Mouse (Mus musculus) liver, embryonic 11.5 days (tissue): ENCODE data around the gene Olfr1043. TPM values are rescaled to one million over a fixed set of nuclear protein-coding genes. Genes with fewer than 3 reads are reported as not detected.
"Not testable (repeated sequence)": the region's sequence is repeated elsewhere in the genome, so short reads cannot be mapped to it uniquely, and the experiment has no call there.

Experiments used
- ATAC-seq: fragments of 200-750 bp; cut with Nextera tagmentation; replicated peaks from 2 replicates; pipeline ENCODE4 v1.8.0; 2017; ENCODE audit warnings: moderate number of reproducible peaks, mild to moderate bottlenecking, moderate TSS enrichment, moderate library complexity; ENCODE audit not compliant: low FRiP score
- DNase-seq: peaks from one replicate; pipeline ENCODE4 v3.0.0-alpha.2; 2017; ENCODE audit warnings: low spot score
- H3K27ac ChIP-seq: fragments of 300-500 bp; sonication (generic); 2 replicates; pipeline ENCODE4 v1.5.1; 2014; ENCODE audit warnings: mild to moderate bottlenecking, low read depth, low read length, control low read depth
- H3K27me3 ChIP-seq: fragments of 300-500 bp; sonication (generic); replicated peaks from 2 replicates; pipeline ENCODE4 v1.6.1; 2014; ENCODE audit warnings: low read length, mixed read lengths; ENCODE audit not compliant: control insufficient read depth, insufficient read depth
- H3K36me3 ChIP-seq: fragments of 300-500 bp; sonication (generic); 2 replicates; pipeline ENCODE4 v1.6.1; 2014; ENCODE audit warnings: mild to moderate bottlenecking, low read length, moderate library complexity, mixed read lengths; ENCODE audit not compliant: control insufficient read depth, insufficient read depth
- H3K4me1 ChIP-seq: fragments of 300-500 bp; sonication (generic); replicated peaks from 2 replicates; pipeline ENCODE4 v1.6.1; 2014; ENCODE audit warnings: low read length, mixed read lengths; ENCODE audit not compliant: control insufficient read depth, insufficient read depth
- H3K4me2 ChIP-seq: fragments of 300-500 bp; sonication (generic); 2 replicates; pipeline ENCODE4 v1.6.1; 2014; ENCODE audit warnings: mild to moderate bottlenecking, control low read depth, moderate library complexity
- H3K4me3 ChIP-seq: fragments of 300-500 bp; sonication (generic); 2 replicates; pipeline ENCODE4 v1.5.1; 2014; ENCODE audit warnings: low read depth, low read length, control low read depth
- H3K9ac ChIP-seq: fragments of 300-500 bp; sonication (generic); 2 replicates; pipeline ENCODE4 v1.6.1; 2014; ENCODE audit warnings: low read depth, low read length, control low read depth
- H3K9me3 ChIP-seq: fragments of 300-500 bp; sonication (generic); 2 replicates; pipeline ENCODE4 v1.6.1; 2016; ENCODE audit warnings: low read length, inconsistent platforms, mixed read lengths; ENCODE audit not compliant: control insufficient read depth
- WGBS: fragments of 180-500 bp; shearing (Covaris S2); extraction: QIAGEN DNeasy Blood & Tissue Kit; methylation state at CpG from one replicate; pipeline ENCODE4 v1.1.7; 2014; 5-methylcytosine and 5-hydroxymethylcytosine counted together
- polyA plus RNA-seq: library from polyadenylated mRNA; unstranded; fragments of >200 nt; fragmentation: Nextera tagmentation; extraction: Ambion mirVana; gene quantifications from 2 replicates; pipeline ENCODE4 v1.2.1, GENCODE M21; 2014

The Olfr1043 gene
- polyA plus RNA-seq = not detected in 2 replicates

DNA sequence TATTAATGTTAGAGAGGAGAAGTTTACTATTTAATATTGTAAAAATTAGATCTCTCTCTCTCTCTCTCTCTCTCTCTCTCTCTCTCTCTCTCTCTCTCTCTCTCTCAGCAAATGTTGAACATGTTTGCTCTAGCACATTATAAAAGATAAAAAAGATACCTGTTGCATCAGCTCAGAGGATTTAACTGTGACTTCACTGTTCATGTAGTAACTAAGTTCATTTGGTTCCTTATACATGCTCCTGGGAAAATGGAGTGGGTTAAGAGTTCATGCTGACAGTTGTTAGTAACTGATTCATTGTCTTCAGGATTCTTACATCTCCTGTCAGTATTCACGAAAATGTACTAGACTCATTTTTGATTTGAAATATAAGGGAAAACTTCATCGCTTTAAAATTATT is at the start of gene Olfr1043:
Olfr1043 (minus strand) TSS at position 101 of the 400 bp plus-strand sequence.
- Histone ChIP-seq H3K27ac (no peak within 1 kb of the TSS), H3K9me3 (no peaks in the 10 kb centered on the region)
- WGBS = 85% methylated on average over 2 of the region's 2 CpGs

DNA sequence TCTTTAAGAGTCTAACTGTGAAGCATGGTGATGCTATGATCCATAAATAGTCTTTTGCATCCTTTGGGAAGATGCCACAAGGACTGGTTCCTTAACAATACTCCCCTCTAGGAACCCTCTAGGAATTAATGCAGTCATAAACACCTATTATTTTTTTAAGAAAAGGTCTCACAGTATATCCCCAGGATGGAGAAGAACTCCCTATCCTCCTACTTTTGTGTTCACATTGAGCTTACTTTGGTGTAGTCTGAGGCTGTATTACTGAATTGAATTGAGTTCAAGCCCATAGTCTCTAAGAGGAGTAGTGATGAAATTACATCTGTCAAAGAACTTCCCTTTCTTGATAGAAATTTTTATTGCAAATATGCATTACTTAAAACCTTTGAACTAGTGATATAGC is 35.6 kb upstream of the Olfr1043 start, which contains the start of gene Olfr1045:
Olfr1045 (minus strand) TSS at position 101 of the 400 bp plus-strand sequence.
- Histone ChIP-seq H3K4me1 (no peaks in the 10 kb centered on the region), H3K4me2 (no peak within 1 kb of the TSS), H3K4me3 (no peak within 1 kb of the TSS), H3K9me3 (no peaks in the 10 kb centered on the region), H3K27ac (no peak within 1 kb of the TSS), H3K9ac (no peak within 1 kb of the TSS), H3K36me3 (no peaks in the 10 kb centered on the region), H3K27me3 (no peaks in the 10 kb centered on the region)
- DNase-seq (no peak), ATAC-seq (no peak)

More for the DNA sequence above, at the start of gene Olfr1043:
- no peak within 1 kb of the TSS for H3K4me2 ChIP-seq
- no peak for DNase-seq
- H3K4me1 ChIP-seq = no peaks in the 10 kb centered on the region
- H3K36me3 ChIP-seq = no peaks in the 10 kb centered on the region
- H3K27me3 ChIP-seq = no peaks in the 10 kb centered on the region
- no peak for ATAC-seq
- no peak within 1 kb of the TSS for H3K9ac ChIP-seq
- no peak within 1 kb of the TSS for H3K4me3 ChIP-seq

DNA sequence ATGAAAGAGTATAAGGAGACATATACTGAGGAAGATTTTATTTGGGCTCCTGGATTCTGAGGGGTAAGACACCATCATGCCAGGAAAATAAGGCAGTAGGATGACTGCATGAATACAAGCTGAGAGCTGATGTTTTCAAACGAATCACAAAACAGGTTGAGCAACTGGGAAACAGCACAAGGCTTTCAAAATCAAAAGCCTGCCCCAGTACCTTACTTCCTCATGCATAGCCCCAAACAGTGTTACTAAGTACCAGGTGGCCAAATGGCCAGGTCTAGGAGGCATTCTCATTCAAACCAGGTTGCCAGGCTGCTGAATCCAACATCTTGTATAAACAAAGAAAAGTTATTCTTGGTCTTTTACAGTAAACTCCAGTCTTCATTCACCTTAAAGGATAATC is 28.5 kb upstream of the Olfr1043 start:
- DNase-seq (no peak), ATAC-seq (no peak)
- 37% methylated on average over 1 of the region's 1 CpGs for WGBS
- Histone ChIP-seq H3K4me1 (no peaks in the 10 kb centered on the region), H3K27me3 (no peaks in the 10 kb centered on the region), H3K4me3 (no peak overlapping the region), H3K9me3 (no peaks in the 10 kb centered on the region), H3K36me3 (no peaks in the 10 kb centered on the region), H3K9ac (no peak overlapping the region), H3K27ac (no peak overlapping the region), H3K4me2 (no peak overlapping the region)

DNA sequence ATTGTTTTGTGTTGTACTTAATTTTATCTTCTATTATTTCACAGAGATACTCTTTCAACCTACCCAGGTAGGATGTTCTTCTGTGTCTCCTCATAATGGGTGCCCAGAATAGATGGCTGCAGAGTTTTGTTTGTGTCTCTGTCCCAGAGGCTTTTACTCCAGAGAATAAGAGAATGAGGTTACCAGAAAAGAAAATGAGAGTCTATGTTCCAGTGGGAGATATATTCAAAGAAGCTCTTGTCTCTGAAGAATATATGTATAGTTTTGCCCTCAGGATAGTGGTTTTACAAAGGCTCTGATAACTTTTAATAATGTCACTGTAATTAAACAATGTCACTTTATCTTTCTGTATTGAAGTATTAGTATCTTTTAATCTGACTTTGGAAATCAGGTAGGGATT is 18.3 kb upstream of the Olfr1043 start, which contains the start of gene Olfr52:
Olfr52 (minus strand) TSS at position 101 of the 400 bp plus-strand sequence.
- DNase-seq (no peak), ATAC-seq (no peak)
- no peaks in the 10 kb centered on the region for H3K4me1 ChIP-seq
- no peaks in the 10 kb centered on the region for H3K36me3 ChIP-seq
- H3K9ac ChIP-seq = no peak within 1 kb of the TSS
- no peak within 1 kb of the TSS for H3K4me3 ChIP-seq
- H3K27ac ChIP-seq = no peak within 1 kb of the TSS
- H3K9me3 ChIP-seq = no peaks in the 10 kb centered on the region
- no peaks in the 10 kb centered on the region for H3K27me3 ChIP-seq
- H3K4me2 ChIP-seq = no peak within 1 kb of the TSS

DNA sequence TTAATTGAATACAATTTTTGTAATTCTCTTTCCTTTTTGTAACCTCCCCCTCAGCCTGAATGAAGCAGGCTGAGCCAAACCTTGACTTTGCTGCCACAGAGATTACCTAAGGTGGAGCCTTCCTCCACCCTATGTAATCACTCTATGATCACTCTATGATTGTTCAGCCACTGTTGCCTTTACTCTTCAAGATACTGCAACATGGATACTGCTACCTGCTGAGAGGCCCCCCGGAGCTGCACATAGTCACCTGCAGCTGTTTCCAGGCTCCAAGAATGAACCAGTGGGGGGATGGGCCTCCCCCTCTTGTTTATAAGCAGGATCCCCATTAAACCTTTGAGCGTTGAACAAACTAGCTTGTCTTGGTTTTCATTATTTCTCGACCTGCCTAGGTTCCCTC is 12.6 kb upstream of the Olfr1043 start:
- 72% methylated on average over 3 of the region's 3 CpGs for WGBS
- no peaks in the 10 kb centered on the region for H3K4me1 ChIP-seq
- ATAC-seq = no peak
- H3K4me2 ChIP-seq = no peak overlapping the region
- H3K27me3 ChIP-seq = no peaks in the 10 kb centered on the region
- no peak overlapping the region for H3K4me3 ChIP-seq
- no peaks in the 10 kb centered on the region for H3K9me3 ChIP-seq
- no peak overlapping the region for H3K9ac ChIP-seq
- no peak for DNase-seq
- no peaks in the 10 kb centered on the region for H3K36me3 ChIP-seq
- H3K27ac ChIP-seq = no peak overlapping the region

GRCm38 (mm10) chr2:86177720-86178119 is 10.4 kb upstream of the Olfr1043 start, which contains the start of gene Olfr1044:
TSS of gene Olfr1044 (minus strand) at chr2:86177820.
- DNase-seq (no peak), ATAC-seq (no peak)
- no peak within 1 kb of the TSS for H3K9ac ChIP-seq
- H3K36me3 ChIP-seq = no peaks in the 10 kb centered on the region
- H3K4me2 ChIP-seq = no peak within 1 kb of the TSS
- H3K4me3 ChIP-seq = no peak within 1 kb of the TSS
- H3K4me1 ChIP-seq = no peaks in the 10 kb centered on the region
- H3K27me3 ChIP-seq = no peaks in the 10 kb centered on the region
- H3K9me3 ChIP-seq = no peaks in the 10 kb centered on the region
- H3K27ac ChIP-seq = no peak within 1 kb of the TSS

- not testable (repeated sequence) for H3K4me1 ChIP-seq, H3K36me3 ChIP-seq, H3K27me3 ChIP-seq, H3K27ac ChIP-seq, H3K4me2 ChIP-seq, DNase-seq, ATAC-seq, H3K9me3 ChIP-seq, H3K4me3 ChIP-seq, H3K9ac ChIP-seq
- WGBS = 64% methylated on average over 7 of the region's 7 CpGs
Measured at GRCm38 (mm10) chr2:86175422-86175821, 8.1 kb upstream of the Olfr1043 start.

GRCm38 (mm10) chr2:86161738-86162137 is 5.6 kb downstream of the Olfr1043 start, which contains the start of gene Olfr1042:
TSS of gene Olfr1042 (minus strand) at chr2:86161838.
- no peak within 1 kb of the TSS for H3K4me2 ChIP-seq
- WGBS = 89% methylated on average over 2 of the region's 2 CpGs
- no peaks in the 10 kb centered on the region for H3K36me3 ChIP-seq
- H3K27me3 ChIP-seq = no peaks in the 10 kb centered on the region
- H3K27ac ChIP-seq = no peak within 1 kb of the TSS
- no peak for DNase-seq
- no peak for ATAC-seq
- H3K4me3 ChIP-seq = no peak within 1 kb of the TSS
- H3K4me1 ChIP-seq = no peaks in the 10 kb centered on the region
- H3K9me3 ChIP-seq = no peaks in the 10 kb centered on the region
- H3K9ac ChIP-seq = no peak within 1 kb of the TSS

- Histone ChIP-seq H3K4me1 (no peaks in the 10 kb centered on the region), H3K27me3 (no peaks in the 10 kb centered on the region), H3K27ac (no peak within 1 kb of the TSS), H3K9me3 (no peaks in the 10 kb centered on the region), H3K4me3 (no peak within 1 kb of the TSS), H3K9ac (no peak within 1 kb of the TSS), H3K36me3 (no peaks in the 10 kb centered on the region), H3K4me2 (no peak within 1 kb of the TSS)
- 85% methylated on average over 1 of the region's 1 CpGs for WGBS
- ATAC-seq (no peak), DNase-seq (no peak)
Measured at GRCm38 (mm10) chr2:86146632-86147031, 20.7 kb downstream of the Olfr1043 start, which contains the start of gene Olfr1040. TSS of gene Olfr1040 (minus strand) at chr2:86146732.
